Mouse (Mus musculus): Measurements from ENCODE around the gene Kif1c. TPM values are rescaled to one million over a fixed set of nuclear protein-coding genes. Genes with fewer than 3 reads are reported as not detected.
A peak's percentile ranks its signal among the peaks of the same experiment; 100 is the strongest.

The Kif1c gene
- polyA plus RNA-seq, 1 experiment from 2014 or later = 3.6 TPM

- WGBS = 74% methylated on average over 9 of the region's 9 CpGs
- H3K4me3 ChIP-seq = no peak overlapping the region
- H3K9me3 ChIP-seq = no peaks in the 10 kb centered on the region
- peaks cover 40% of the 10 kb centered on the region for H3K36me3 ChIP-seq
- H3K4me1 ChIP-seq = 0 out of 2 replicates have a peak, but pooled peaks cover 3% of the 10 kb centered on the region
- H3K9ac ChIP-seq = no peak overlapping the region
- H3K27me3 ChIP-seq = no peaks in the 10 kb centered on the region
- no peak for ATAC-seq (ENCODE audit: low FRiP score, low read depth)
- H3K27ac ChIP-seq = no peak overlapping the region
- no peak overlapping the region for H3K4me2 ChIP-seq (replicated peaks)
Measured at GRCm38 (mm10) chr11:70730427-70731038, 30.2 kb downstream of the Kif1c start.

- WGBS = 64% methylated on average over 5 of the region's 5 CpGs
- ATAC-seq (ENCODE audit: low FRiP score, low read depth) = no peak
- Histone ChIP-seq H3K4me3 (no peak overlapping the region), H3K4me2 (replicated peaks) (no peak overlapping the region), H3K27ac (no peak overlapping the region), H3K9ac (no peak overlapping the region), H3K36me3 (peaks cover 34% of the 10 kb centered on the region), H3K27me3 (no peaks in the 10 kb centered on the region), H3K4me1 (0 out of 2 replicates have a peak, but pooled peaks cover 3% of the 10 kb centered on the region), H3K9me3 (no peaks in the 10 kb centered on the region)
Measured at GRCm38 (mm10) chr11:70731178-70731577, 30.8 kb downstream of the Kif1c start.

- Histone ChIP-seq H3K4me1 (0 out of 2 replicates have a peak, but pooled peaks cover 3% of the 10 kb centered on the region), H3K4me2 (replicated peaks) (no peak overlapping the region), H3K9ac (no peak overlapping the region; the same call in 1 of the 2 replicates), H3K4me3 (no peak overlapping the region), H3K27ac (no peak overlapping the region), H3K27me3 (no peaks in the 10 kb centered on the region), H3K9me3 (no peaks in the 10 kb centered on the region), H3K36me3 (peaks cover 13% of the 10 kb centered on the region)
- WGBS = 20% methylated on average over 5 of the region's 5 CpGs
- no peak for ATAC-seq (ENCODE audit: low FRiP score, low read depth)
Measured at GRCm38 (mm10) chr11:70733256-70733655, 32.9 kb downstream of the Kif1c start.

GRCm38 (mm10) chr11:70737749-70738148 lies 37.4 kb downstream of the Kif1c start:
- Histone ChIP-seq H3K4me3 (no peak overlapping the region), H3K27me3 (no peaks in the 10 kb centered on the region), H3K9me3 (no peaks in the 10 kb centered on the region), H3K36me3 (no peaks in the 10 kb centered on the region), H3K27ac (no peak overlapping the region), H3K4me2 (replicated peaks) (no peak overlapping the region), H3K9ac (no peak overlapping the region), H3K4me1 (0 out of 2 replicates have a peak, but pooled peaks cover 3% of the 10 kb centered on the region)
- no peak for ATAC-seq (ENCODE audit: low FRiP score, low read depth)
- WGBS = 64% methylated on average over 5 of the region's 5 CpGs

- no peak overlapping the region for H3K9ac ChIP-seq
- H3K27me3 ChIP-seq = no peaks in the 10 kb centered on the region
- H3K27ac ChIP-seq = no peak overlapping the region
- no peaks in the 10 kb centered on the region for H3K36me3 ChIP-seq
- no peaks in the 10 kb centered on the region for H3K9me3 ChIP-seq
- H3K4me2 ChIP-seq (replicated peaks) = no peak overlapping the region
- no peak overlapping the region for H3K4me3 ChIP-seq
- WGBS = 87% methylated on average over 3 of the region's 3 CpGs
- no peak for ATAC-seq (ENCODE audit: low FRiP score, low read depth)
- no peaks in the 10 kb centered on the region for H3K4me1 ChIP-seq
Measured at GRCm38 (mm10) chr11:70741603-70742002, 41.3 kb downstream of the Kif1c start.

- WGBS = 76% methylated on average over 7 of the region's 7 CpGs
- Histone ChIP-seq H3K4me3 (no peak overlapping the region), H3K27me3 (no peaks in the 10 kb centered on the region), H3K4me1 (no peaks in the 10 kb centered on the region), H3K9ac (no peak overlapping the region), H3K27ac (no peak overlapping the region), H3K36me3 (no peaks in the 10 kb centered on the region), H3K9me3 (no peaks in the 10 kb centered on the region), H3K4me2 (replicated peaks) (no peak overlapping the region)
- no peak for ATAC-seq (ENCODE audit: low FRiP score, low read depth)
Measured at GRCm38 (mm10) chr11:70742117-70742516, 41.8 kb downstream of the Kif1c start.

- no peak for ATAC-seq (ENCODE audit: low FRiP score, low read depth)
- Histone ChIP-seq H3K9me3 (no peaks in the 10 kb centered on the region), H3K4me3 (no peak overlapping the region), H3K27me3 (no peaks in the 10 kb centered on the region), H3K4me1 (no peaks in the 10 kb centered on the region), H3K9ac (no peak overlapping the region), H3K27ac (no peak overlapping the region), H3K36me3 (no peaks in the 10 kb centered on the region), H3K4me2 (replicated peaks) (no peak overlapping the region)
- 80% methylated on average over 12 of the region's 12 CpGs for WGBS
Measured at GRCm38 (mm10) chr11:70742581-70743459, 42.5 kb downstream of the Kif1c start.

- peaks cover 3% of the 10 kb centered on the region; the same call in 1 of the 2 replicates for H3K9me3 ChIP-seq
- H3K4me2 ChIP-seq (replicated peaks) = no peak overlapping the region
- 81% methylated on average over 7 of the region's 7 CpGs for WGBS
- H3K27ac ChIP-seq = no peak overlapping the region
- no peak overlapping the region for H3K4me3 ChIP-seq
- H3K4me1 ChIP-seq = no peaks in the 10 kb centered on the region
- H3K9ac ChIP-seq = no peak overlapping the region
- no peak for ATAC-seq (ENCODE audit: low FRiP score, low read depth)
- no peaks in the 10 kb centered on the region for H3K27me3 ChIP-seq
- H3K36me3 ChIP-seq = no peaks in the 10 kb centered on the region
Measured at GRCm38 (mm10) chr11:70745636-70746035, 45.3 kb downstream of the Kif1c start.

GRCm38 (mm10) chr11:70747876-70748545 lies 47.7 kb downstream of the Kif1c start:
- Histone ChIP-seq H3K4me1 (no peaks in the 10 kb centered on the region), H3K36me3 (no peaks in the 10 kb centered on the region), H3K9me3 (peaks cover 3% of the 10 kb centered on the region; the same call in 1 of the 2 replicates), H3K4me3 (no peak overlapping the region), H3K27me3 (no peaks in the 10 kb centered on the region), H3K4me2 (replicated peaks) (no peak overlapping the region), H3K27ac (no peak overlapping the region), H3K9ac (no peak overlapping the region)
- 85% methylated on average over 4 of the region's 4 CpGs for WGBS
- ATAC-seq (ENCODE audit: low FRiP score, low read depth) = no peak

- ATAC-seq (ENCODE audit: low FRiP score, low read depth) = no peak
- Histone ChIP-seq H3K36me3 (no peaks in the 10 kb centered on the region), H3K4me2 (replicated peaks) (no peak overlapping the region), H3K27ac (no peak overlapping the region), H3K4me1 (no peaks in the 10 kb centered on the region), H3K9me3 (peaks cover 3% of the 10 kb centered on the region; the same call in 1 of the 2 replicates), H3K27me3 (no peaks in the 10 kb centered on the region), H3K4me3 (no peak overlapping the region), H3K9ac (peak overlapping the region; percentile 31; the same call in 1 of the 2 replicates)
- 82% methylated on average over 4 of the region's 4 CpGs for WGBS
Measured at GRCm38 (mm10) chr11:70752337-70753017, 52.1 kb downstream of the Kif1c start.

GRCm38 (mm10) chr11:70753146-70753545 lies 52.8 kb downstream of the Kif1c start:
- H3K36me3 ChIP-seq = no peaks in the 10 kb centered on the region
- no peak overlapping the region for H3K4me3 ChIP-seq
- H3K9ac ChIP-seq = no peak overlapping the region
- no peaks in the 10 kb centered on the region for H3K27me3 ChIP-seq
- H3K9me3 ChIP-seq = peaks cover under 1% of the 10 kb centered on the region; the same call in 1 of the 2 replicates
- WGBS = 92% methylated on average over 10 of the region's 10 CpGs
- no peak for ATAC-seq (ENCODE audit: low FRiP score, low read depth)
- no peaks in the 10 kb centered on the region for H3K4me1 ChIP-seq
- no peak overlapping the region for H3K4me2 ChIP-seq (replicated peaks)
- H3K27ac ChIP-seq = no peak overlapping the region

Measured in limb, embryonic 13.5 days (tissue).